Mouse (Mus musculus) brain, embryonic 14.5 days (tissue): Measurements from ENCODE around the gene Tmem189.

Experiments used
- CTCF ChIP-seq: fragments of 200-500 bp; IDR thresholded peaks from 2 replicates; pipeline ENCODE4 v1.5.1; 2012; ENCODE audit warnings: inconsistent platforms, mild to moderate bottlenecking, moderate library complexity, borderline replicate concordance; ENCODE audit not compliant: insufficient read depth, insufficient read length; ENCODE audit errors: extremely low read depth
- POLR2A ChIP-seq: fragments of 200-500 bp; IDR thresholded peaks from 2 replicates; pipeline ENCODE4 v1.6.1; 2012; ENCODE audit warnings: mild to moderate bottlenecking, inconsistent platforms, borderline replicate concordance; ENCODE audit not compliant: poor library complexity, insufficient read depth, insufficient read length, severe bottlenecking; ENCODE audit errors: extremely low read depth

DNA sequence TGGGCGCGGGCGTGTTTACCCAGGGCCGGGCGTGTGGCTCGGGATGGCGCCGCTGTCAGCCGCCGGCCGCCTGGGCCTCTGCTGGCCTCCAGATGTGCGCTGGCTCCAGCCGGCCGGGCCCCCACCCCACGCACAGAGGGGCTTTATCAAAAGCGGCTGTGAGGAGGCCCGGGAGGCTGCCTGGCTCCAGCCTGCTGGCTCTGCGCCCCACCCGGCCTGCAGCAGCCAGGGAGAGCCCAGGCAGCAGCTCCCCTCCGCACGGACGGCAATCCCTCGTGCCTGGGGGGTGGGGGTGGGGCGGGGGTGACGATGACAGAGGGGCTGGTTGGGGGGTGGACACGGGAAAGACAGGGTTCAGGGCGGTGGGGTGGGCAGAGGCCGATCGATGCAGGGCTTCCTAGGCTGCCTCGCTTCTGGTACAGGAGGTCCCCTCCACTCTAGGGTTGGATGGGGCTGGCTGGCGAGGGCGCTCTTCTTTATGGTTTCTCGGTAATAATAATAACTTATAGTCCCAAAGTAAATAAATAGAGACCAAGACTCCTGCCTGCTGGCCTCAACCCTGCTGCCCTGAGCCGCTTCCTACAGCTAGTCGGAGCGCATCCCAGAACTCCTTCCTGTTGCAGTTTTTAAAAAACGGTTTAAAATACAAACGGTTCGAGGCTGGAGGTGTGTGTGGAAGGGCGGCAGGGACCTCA, 92.0 kb downstream of the Tmem189 start:
- TF ChIP-seq POLR2A (no peak), CTCF (no peak)
